In genomic region chr10:78007203-78007602, GRCm38 (mm10) we compare ENCODE assay signal across 11 mouse cellular contexts. TPM values are rescaled to one million over a fixed set of nuclear protein-coding genes. Genes with fewer than 3 reads are reported as not detected.
A peak's percentile ranks its signal among the peaks of the same experiment; 100 is the strongest.
DNase-seq lines count a peak whose midpoint lies in the region; ATAC-seq and TF ChIP-seq lines count a peak whose summit lies in the region.
"Had no signal": no experiment of that assay in that cellular context is flagged by ENCODE, and none has a peak within 500 bp of the region (broad histone marks: within the 10 kb centered on the region; RNA-seq: fewer than 3 reads in every experiment).

No protein-coding gene starts in this region.

- H3K9me3 ChIP-seq in heart, embryonic 12.5 days (replicated peaks): no peaks in the 10 kb centered on the region
- H3K9me3 ChIP-seq in E14TG2a.4 (ENCODE audit: low read length): no peaks in the 10 kb centered on the region
- H3K9me3 ChIP-seq in hindbrain, embryonic 14.5 days (ENCODE audit: control insufficient read depth, low read length): no peaks in the 10 kb centered on the region
- H3K9me3 ChIP-seq in liver, embryonic 15.5 days (replicated peaks): no peaks in the 10 kb centered on the region

- peak overlapping the region; percentile 86 for H3K4me2 ChIP-seq in heart, embryonic 12.5 days
- H3K4me2 ChIP-seq in hindbrain, embryonic 14.5 days (replicated peaks): 0 out of 2 replicates have a peak overlapping the region, but pooled peaks have one; percentile 13
- peak overlapping the region; percentile 96 for H3K4me2 ChIP-seq in liver, embryonic 15.5 days

- no peak overlapping the region for H3K27ac ChIP-seq in heart, embryonic 12.5 days (ENCODE audit: poor library complexity, severe bottlenecking)
- no peak overlapping the region for H3K27ac ChIP-seq in hindbrain, embryonic 14.5 days
- peak overlapping the region; percentile 99 for H3K27ac ChIP-seq in liver, embryonic 15.5 days (replicated peaks)

- peak overlapping the region; percentile 57; the same call in 1 of the 2 replicates for H3K9ac ChIP-seq in heart, embryonic 12.5 days
- H3K9ac ChIP-seq in hindbrain, embryonic 14.5 days: no peak overlapping the region
- H3K9ac ChIP-seq in liver, embryonic 15.5 days: peak overlapping the region; percentile 91; the same call in 1 of the 2 replicates

- peaks cover 31% of the 10 kb centered on the region for H3K36me3 ChIP-seq in heart, embryonic 12.5 days
- H3K36me3 ChIP-seq in E14TG2a.4 (ENCODE audit: insufficient read depth, low read length): peaks cover 67% of the 10 kb centered on the region
- peaks cover 8% of the 10 kb centered on the region; the same call in 1 of the 2 replicates for H3K36me3 ChIP-seq in hindbrain, embryonic 14.5 days (replicated peaks; ENCODE audit: control insufficient read depth, insufficient read depth)
- H3K36me3 ChIP-seq in liver, embryonic 15.5 days (replicated peaks): peaks cover 23% of the 10 kb centered on the region

- no peaks in the 10 kb centered on the region for H3K27me3 ChIP-seq in heart, embryonic 12.5 days (replicated peaks)
- no peaks in the 10 kb centered on the region for H3K27me3 ChIP-seq in E14TG2a.4 (ENCODE audit: insufficient read depth, low read length)
- no peaks in the 10 kb centered on the region for H3K27me3 ChIP-seq in hindbrain, embryonic 14.5 days (ENCODE audit: control insufficient read depth, insufficient read depth, low read length)
- H3K27me3 ChIP-seq in liver, embryonic 15.5 days: no peaks in the 10 kb centered on the region

- no peak for TF ChIP-seq CTCF in E14TG2a.4 (conservative IDR thresholded peaks at IDR 0.05; ENCODE audit: low read length)

- no peak for DNase-seq in heart, adult 9 months (ENCODE audit: low spot score in 2 of 2)
- DNase-seq in hindbrain, embryonic 14.5 days (ENCODE audit: low spot score): no peak
- DNase-seq in left cerebral cortex, adult 9 months (ENCODE audit: low spot score in 2 of 2): no peak
- DNase-seq in layer of hippocampus, postnatal 25 days (ENCODE audit: extremely low spot score in 1 of 2, low spot score in 1 of 2): no peak
- DNase-seq: B cell, adult 2 months; cerebellum, adult 8-10 months; layer of hippocampus, postnatal 36 days had no signal

- peaks cover 45% of the 10 kb centered on the region for H3K4me1 ChIP-seq in heart, embryonic 12.5 days (replicated peaks)
- H3K4me1 ChIP-seq in E14TG2a.4 (replicated peaks; ENCODE audit: low read depth, low read length): peaks cover 59% of the 10 kb centered on the region
- H3K4me1 ChIP-seq in hindbrain, embryonic 14.5 days (replicated peaks; ENCODE audit: control insufficient read depth, insufficient read depth, low read length): peaks cover 21% of the 10 kb centered on the region
- H3K4me1 ChIP-seq in liver, embryonic 15.5 days (replicated peaks): peaks cover 67% of the 10 kb centered on the region

- H3K4me3 ChIP-seq in heart, embryonic 12.5 days: no peak overlapping the region
- H3K4me3 ChIP-seq in E14TG2a.4 (replicated peaks; ENCODE audit: low read length): peak overlapping the region; percentile 95
- no peak overlapping the region for H3K4me3 ChIP-seq in hindbrain, embryonic 14.5 days (replicated peaks; ENCODE audit: low read length)
- peak overlapping the region; percentile 85 for H3K4me3 ChIP-seq in liver, embryonic 15.5 days (replicated peaks)

- no peak for ATAC-seq in heart, embryonic 12.5 days (ENCODE audit: insufficient number of reproducible peaks, low FRiP score)
- no peak for ATAC-seq in hindbrain, embryonic 14.5 days (ENCODE audit: low FRiP score)
- no peak for ATAC-seq in liver, embryonic 15.5 days (ENCODE audit: insufficient read depth)
- no peak for ATAC-seq in inflammation-experienced regulatory T-cells, adult 6 months

- WGBS in heart, embryonic 12.5 days: 41% methylated on average over 7 of the region's 7 CpGs
- 55% methylated on average over 7 of the region's 7 CpGs for WGBS in hindbrain, embryonic 14.5 days
- WGBS in liver, embryonic 15.5 days (ENCODE audit: insufficient replicate concordance): 7% methylated on average over 7 of the region's 7 CpGs

RNA-seq across cellular contexts. Expression of gene Pfkl, which starts 2.7 kb away (rescaled TPM):
- polyA plus RNA-seq in heart, embryonic 12.5 days (2016; fragmentation: Nextera tagmentation; extraction: Ambion mirVana): 220 and 226 TPM in 2 replicates
- 93.5 and 98.2 TPM in 2 replicates for polyA plus RNA-seq in hindbrain, embryonic 14.5 days (2014; fragmentation: Nextera tagmentation; extraction: Ambion mirVana)
- polyA plus RNA-seq in liver, embryonic 15.5 days (2015; fragmentation: Nextera tagmentation; extraction: Ambion mirVana): 80.6 and 85.9 TPM in 2 replicates
- polyA plus RNA-seq in inflammation-experienced regulatory T-cells, adult 6 months (2017; shearing (Covaris generic)): 10 to 100 TPM; 58.9 to 60.6 (median 59.1) TPM
- 100 to 1,000 TPM; 205 to 206 TPM for total RNA-seq in layer of hippocampus, postnatal 25 days (2021)

RNA-seq across cellular contexts. Expression of gene 1810043G02Rik, which starts 28.9 kb away (rescaled TPM):
- polyA plus RNA-seq in heart, embryonic 12.5 days (2016; fragmentation: Nextera tagmentation; extraction: Ambion mirVana): 14.8 and 15.6 TPM in 2 replicates
- polyA plus RNA-seq in hindbrain, embryonic 14.5 days (2014; fragmentation: Nextera tagmentation; extraction: Ambion mirVana): 46.9 and 48.1 TPM in 2 replicates
- 4.4 and 4.7 TPM in 2 replicates for polyA plus RNA-seq in liver, embryonic 15.5 days (2015; fragmentation: Nextera tagmentation; extraction: Ambion mirVana)
- polyA plus RNA-seq in inflammation-experienced regulatory T-cells, adult 6 months (2017; shearing (Covaris generic)): 1 to 10 TPM; 5.9 to 9.5 (median 7.7) TPM
- total RNA-seq in layer of hippocampus, postnatal 25 days (2021): 10 to 100 TPM; 31.3 to 39.8 TPM

RNA-seq across cellular contexts. Expression of gene Dnmt3l, which starts 34.5 kb away (rescaled TPM):
- polyA plus RNA-seq in heart, embryonic 12.5 days (2016; fragmentation: Nextera tagmentation; extraction: Ambion mirVana): not detected in 2 replicates
- not detected in 2 replicates for polyA plus RNA-seq in hindbrain, embryonic 14.5 days (2014; fragmentation: Nextera tagmentation; extraction: Ambion mirVana)
- polyA plus RNA-seq in liver, embryonic 15.5 days (2015; fragmentation: Nextera tagmentation; extraction: Ambion mirVana): not detected in 2 replicates
- polyA plus RNA-seq in inflammation-experienced regulatory T-cells, adult 6 months (2017; shearing (Covaris generic)): not detected
- under 1 TPM in 1 of 2 experiments, not detected in 1; 0.22 TPM for total RNA-seq in layer of hippocampus, postnatal 25 days (2021)

RNA-seq across cellular contexts. Expression of gene Aire, which starts 36.2 kb away (rescaled TPM):
- polyA plus RNA-seq in heart, embryonic 12.5 days (2016; fragmentation: Nextera tagmentation; extraction: Ambion mirVana): 0.42 TPM in 1 of 2 replicates, not detected in the other
- 0.09 and 0.15 TPM in 2 replicates for polyA plus RNA-seq in hindbrain, embryonic 14.5 days (2014; fragmentation: Nextera tagmentation; extraction: Ambion mirVana)
- polyA plus RNA-seq in liver, embryonic 15.5 days (2015; fragmentation: Nextera tagmentation; extraction: Ambion mirVana): not detected in 2 replicates
- under 1 TPM in 2 of 3 experiments, not detected in 1; 0.23 to 0.34 TPM for polyA plus RNA-seq in inflammation-experienced regulatory T-cells, adult 6 months (2017; shearing (Covaris generic))
- under 1 TPM; 0.16 to 0.27 TPM for total RNA-seq in layer of hippocampus, postnatal 25 days (2021)

RNA-seq across cellular contexts. Expression of gene Trpm2, which starts 36.8 kb away (rescaled TPM):
- 0.19 and 0.32 TPM in 2 replicates for polyA plus RNA-seq in heart, embryonic 12.5 days (2016; fragmentation: Nextera tagmentation; extraction: Ambion mirVana)
- polyA plus RNA-seq in hindbrain, embryonic 14.5 days (2014; fragmentation: Nextera tagmentation; extraction: Ambion mirVana): 6.3 and 6.4 TPM in 2 replicates
- 2.2 and 3.2 TPM in 2 replicates for polyA plus RNA-seq in liver, embryonic 15.5 days (2015; fragmentation: Nextera tagmentation; extraction: Ambion mirVana)
- polyA plus RNA-seq in inflammation-experienced regulatory T-cells, adult 6 months (2017; shearing (Covaris generic)): under 1 TPM in 2 of 3 experiments, not detected in 1; 0.13 to 0.59 TPM
- 10 to 100 TPM; 33.2 to 40.4 TPM for total RNA-seq in layer of hippocampus, postnatal 25 days (2021)

Comparison
In these comparisons a context has a peak if more than half of its experiments do, and no peak if none do; other contexts are left out.
1. H3K4me2 ChIP-seq: peak in every context shown above with its lines; median percentile 96 in liver, embryonic 15.5 days; 86 in heart, embryonic 12.5 days; 13 in hindbrain, embryonic 14.5 days.
2. H3K4me3 ChIP-seq: peak in E14TG2a.4 (single experiment) and liver, embryonic 15.5 days (single experiment); none in heart, embryonic 12.5 days (single experiment) and hindbrain, embryonic 14.5 days (single experiment).